Mouse (Mus musculus) heart, embryonic 13.5 days (tissue): ENCODE data around the gene Csnk2b. TPM values are rescaled to one million over a fixed set of nuclear protein-coding genes. Genes with fewer than 3 reads are reported as not detected.

ENCODE experiments used
- ATAC-seq: fragments of 200-750 bp; cut with Nextera tagmentation; 2 replicates; pipeline ENCODE4 v1.8.0; 2017; ENCODE audit warnings: moderate TSS enrichment; ENCODE audit not compliant: insufficient number of reproducible peaks, low FRiP score, low TSS enrichment; ENCODE audit errors: extremely low read depth
- H3K27ac ChIP-seq: fragments of 300-500 bp; sonication (generic); replicated peaks from 2 replicates; pipeline ENCODE4 v1.5.1; 2015; ENCODE audit warnings: moderate library complexity, mild to moderate bottlenecking, inconsistent platforms
- H3K27me3 ChIP-seq: fragments of 300-500 bp; sonication (generic); replicated peaks from 2 replicates; pipeline ENCODE4 v1.6.1; 2015; ENCODE audit warnings: mild to moderate bottlenecking, inconsistent platforms
- H3K36me3 ChIP-seq: fragments of 300-500 bp; sonication (generic); 2 replicates; pipeline ENCODE4 v1.6.1; 2015; ENCODE audit warnings: mild to moderate bottlenecking, inconsistent platforms
- H3K4me1 ChIP-seq: fragments of 300-500 bp; sonication (generic); 2 replicates; pipeline ENCODE4 v1.6.1; 2015; ENCODE audit warnings: inconsistent platforms
- H3K4me2 ChIP-seq: fragments of 300-500 bp; sonication (generic); 2 replicates; pipeline ENCODE4 v1.6.1; 2015; ENCODE audit warnings: inconsistent platforms, mild to moderate bottlenecking, moderate library complexity
- H3K4me3 ChIP-seq: fragments of 300-500 bp; sonication (generic); 2 replicates; pipeline ENCODE4 v1.5.1; 2015; ENCODE audit warnings: moderate library complexity, mild to moderate bottlenecking, inconsistent platforms
- H3K9ac ChIP-seq: fragments of 300-500 bp; sonication (generic); 2 replicates; pipeline ENCODE4 v1.6.1; 2015; ENCODE audit warnings: inconsistent platforms, mild to moderate bottlenecking, moderate library complexity
- H3K9me3 ChIP-seq: fragments of 300-500 bp; sonication (generic); 2 replicates; pipeline ENCODE4 v1.6.1; 2016; ENCODE audit warnings: inconsistent platforms
- WGBS: fragments of 180-500 bp; shearing (Covaris S2); methylation state at CpG from one replicate; pipeline ENCODE4 v1.1.7; 2015; ENCODE audit warnings: mixed read lengths; 5-methylcytosine and 5-hydroxymethylcytosine counted together
- polyA plus RNA-seq: library from polyadenylated mRNA; unstranded; fragments of >200 nt; fragmentation: Nextera tagmentation; extraction: Ambion mirVana; gene quantifications from 2 replicates; pipeline ENCODE4 v1.2.1, GENCODE M21; 2015

Csnk2b gene
- polyA plus RNA-seq, 1 experiment from 2014 or later, result 215 TPM

GRCm38 (mm10) chr17:35097164-35097655, 24.6 kb downstream of the Csnk2b start:
- H3K27me3 ChIP-seq, result no peaks in the 10 kb centered on the region
- peaks cover 99% of the 10 kb centered on the region for H3K36me3 ChIP-seq
- 83% methylated on average over 12 of the region's 12 CpGs for WGBS
- H3K27ac ChIP-seq, result no peak overlapping the region
- H3K4me2 ChIP-seq, result no peak overlapping the region
- no peak overlapping the region for H3K4me3 ChIP-seq
- ATAC-seq, result no peak
- H3K4me1 ChIP-seq, result peaks cover 12% of the 10 kb centered on the region
- no peaks in the 10 kb centered on the region for H3K9me3 ChIP-seq
- no peak overlapping the region for H3K9ac ChIP-seq

GRCm38 (mm10) chr17:35096597-35096996, 25.3 kb downstream of the Csnk2b start:
- Histone ChIP-seq H3K27ac (no peak overlapping the region), H3K36me3 (peaks cover 98% of the 10 kb centered on the region), H3K4me1 (peaks cover 7% of the 10 kb centered on the region), H3K9ac (peak overlapping the region; percentile 55), H3K4me2 (no peak overlapping the region; the same call in 1 of the 2 replicates), H3K27me3 (no peaks in the 10 kb centered on the region), H3K4me3 (no peak overlapping the region), H3K9me3 (no peaks in the 10 kb centered on the region)
- ATAC-seq, result no peak
- 87% methylated on average over 12 of the region's 12 CpGs for WGBS

- Histone ChIP-seq H3K4me1 (peaks cover 19% of the 10 kb centered on the region), H3K4me3 (no peak overlapping the region), H3K27me3 (no peaks in the 10 kb centered on the region), H3K9ac (0 out of 2 replicates have a peak overlapping the region, but pooled peaks have one; percentile 19), H3K4me2 (no peak overlapping the region), H3K9me3 (no peaks in the 10 kb centered on the region), H3K27ac (no peak overlapping the region), H3K36me3 (peaks cover 90% of the 10 kb centered on the region)
- no peak for ATAC-seq
- WGBS, result 75% methylated on average over 15 of the region's 15 CpGs
These were observed 27.1 kb downstream of the Csnk2b start for GRCm38 (mm10) chr17:35094475-35095365.

GRCm38 (mm10) chr17:35092403-35093198, 29.3 kb downstream of the Csnk2b start:
- Histone ChIP-seq H3K4me2 (no peak overlapping the region), H3K27ac (no peak overlapping the region), H3K27me3 (no peaks in the 10 kb centered on the region), H3K4me3 (no peak overlapping the region), H3K4me1 (peaks cover 24% of the 10 kb centered on the region), H3K36me3 (peaks cover 69% of the 10 kb centered on the region), H3K9ac (no peak overlapping the region), H3K9me3 (no peaks in the 10 kb centered on the region)
- no peak for ATAC-seq
- 84% methylated on average over 14 of the region's 14 CpGs for WGBS

- Histone ChIP-seq H3K4me1 (peaks cover 27% of the 10 kb centered on the region), H3K27me3 (no peaks in the 10 kb centered on the region), H3K27ac (0 out of 2 replicates have a peak overlapping the region, but pooled peaks have one; percentile 92), H3K9ac (peak overlapping the region; percentile 87), H3K9me3 (no peaks in the 10 kb centered on the region), H3K4me2 (peak overlapping the region; percentile 83), H3K36me3 (peaks cover 47% of the 10 kb centered on the region), H3K4me3 (peak overlapping the region; percentile 73)
- no peak for ATAC-seq
- 55% methylated on average over 8 of the region's 8 CpGs for WGBS
These were observed 31.5 kb downstream of the Csnk2b start for GRCm38 (mm10) chr17:35090166-35090932.

- ATAC-seq, result peak; percentile 96
- peak within 1 kb of the TSS; percentile 87 for H3K9ac ChIP-seq
- peak within 1 kb of the TSS; percentile 92 for H3K27ac ChIP-seq
- no peaks in the 10 kb centered on the region for H3K27me3 ChIP-seq
- H3K4me3 ChIP-seq, result peak within 1 kb of the TSS; percentile 73
- H3K36me3 ChIP-seq, result peaks cover 34% of the 10 kb centered on the region
- H3K4me1 ChIP-seq, result peaks cover 22% of the 10 kb centered on the region
- 4% methylated on average over 52 of the region's 67 CpGs for WGBS
- no peaks in the 10 kb centered on the region for H3K9me3 ChIP-seq
- H3K4me2 ChIP-seq, result peak within 1 kb of the TSS; percentile 83
These were observed 32.8 kb downstream of the Csnk2b start, which contains the start of gene Abhd16a for GRCm38 (mm10) chr17:35088825-35089644. Gene Abhd16a, plus strand, starts transcription at chr17:35089263.

- no peaks in the 10 kb centered on the region for H3K9me3 ChIP-seq
- peaks cover 25% of the 10 kb centered on the region for H3K36me3 ChIP-seq
- H3K4me3 ChIP-seq, result no peak overlapping the region
- no peak for ATAC-seq
- H3K4me1 ChIP-seq, result peaks cover 22% of the 10 kb centered on the region
- H3K27ac ChIP-seq, result no peak overlapping the region
- 34% methylated on average over 2 of the region's 2 CpGs for WGBS
- no peak overlapping the region for H3K9ac ChIP-seq
- H3K4me2 ChIP-seq, result no peak overlapping the region
- peaks cover 6% of the 10 kb centered on the region for H3K27me3 ChIP-seq
These were observed 33.7 kb downstream of the Csnk2b start for GRCm38 (mm10) chr17:35088151-35088550.

GRCm38 (mm10) chr17:35085208-35085865, 36.5 kb downstream of the Csnk2b start, which contains the start of gene Ly6g6f:
Gene Ly6g6f, minus strand, starts transcription at chr17:35085610.
- no peak within 1 kb of the TSS for H3K4me2 ChIP-seq
- 43% methylated on average over 7 of the region's 7 CpGs for WGBS
- H3K36me3 ChIP-seq, result no peaks in the 10 kb centered on the region
- peaks cover 16% of the 10 kb centered on the region for H3K4me1 ChIP-seq
- H3K4me3 ChIP-seq, result no peak within 1 kb of the TSS
- H3K9ac ChIP-seq, result no peak within 1 kb of the TSS
- ATAC-seq, result no peak
- H3K27me3 ChIP-seq, result peaks cover 21% of the 10 kb centered on the region
- H3K9me3 ChIP-seq, result no peaks in the 10 kb centered on the region
- H3K27ac ChIP-seq, result no peak within 1 kb of the TSS

- no peak for ATAC-seq
- peaks cover 20% of the 10 kb centered on the region for H3K4me1 ChIP-seq
- H3K9ac ChIP-seq, result no peak overlapping the region
- H3K27ac ChIP-seq, result no peak overlapping the region
- H3K4me3 ChIP-seq, result no peak overlapping the region
- no peak overlapping the region for H3K4me2 ChIP-seq
- no peaks in the 10 kb centered on the region for H3K36me3 ChIP-seq
- H3K27me3 ChIP-seq, result peaks cover 21% of the 10 kb centered on the region
- WGBS, result 52% methylated on average over 3 of the region's 3 CpGs
- no peaks in the 10 kb centered on the region for H3K9me3 ChIP-seq
These were observed 37.8 kb downstream of the Csnk2b start for GRCm38 (mm10) chr17:35083929-35084497.
